ENCODE assay signal across 11 mouse cellular contexts in genomic region chr12:3893335-3893734, GRCm38 (mm10).
A peak's percentile ranks its signal among the peaks of the same experiment; 100 is the strongest.
DNase-seq lines count a peak whose midpoint lies in the region; ATAC-seq and TF ChIP-seq lines count a peak whose summit lies in the region.
"Had no signal": no experiment of that assay in that cellular context is flagged by ENCODE, and none has a peak within 500 bp of the region (broad histone marks: within the 10 kb centered on the region; RNA-seq: fewer than 3 reads in every experiment).

No protein-coding gene starts in this region.

- peak overlapping the region; percentile 87 for H3K4me2 ChIP-seq in lung, embryonic 16.5 days (ENCODE audit: low read depth, low read length)
- H3K4me2 ChIP-seq in forebrain, embryonic 14.5 days (ENCODE audit: low read length), result peak overlapping the region; percentile 56
- peak overlapping the region; percentile 86 for H3K4me2 ChIP-seq in limb, embryonic 13.5 days (replicated peaks)

- ATAC-seq in lung, embryonic 16.5 days (ENCODE audit: low read depth), result no peak
- no peak for ATAC-seq in forebrain, embryonic 14.5 days
- ATAC-seq in limb, embryonic 13.5 days (ENCODE audit: low FRiP score, low read depth), result no peak
- ATAC-seq: inflammation-experienced regulatory T-cells, adult 6 months; Patski had no signal

- no peak overlapping the region for H3K27ac ChIP-seq in lung, embryonic 16.5 days (ENCODE audit: low read length)
- peak overlapping the region; percentile 84; the same call in 1 of the 2 replicates for H3K27ac ChIP-seq in forebrain, embryonic 14.5 days (ENCODE audit: low read depth, low read length)
- H3K27ac ChIP-seq in limb, embryonic 13.5 days, result peak overlapping the region; percentile 95; the same call in 1 of the 2 replicates
- 0 out of 2 replicates have a peak overlapping the region, but pooled peaks have one; percentile 1 for H3K27ac ChIP-seq in olfactory bulb, adult 2 months (ENCODE audit: insufficient read depth, low read depth, low read length)

- WGBS in lung, embryonic 16.5 days, result 67% methylated on average over 6 of the region's 6 CpGs
- 51% methylated on average over 6 of the region's 6 CpGs for WGBS in forebrain, embryonic 14.5 days
- WGBS in limb, embryonic 13.5 days, result 25% methylated on average over 6 of the region's 6 CpGs
- 69% methylated on average over 6 of the region's 6 CpGs for WGBS in olfactory bulb, adult 2 months

- peak overlapping the region; percentile 78; the same call in 1 of the 2 replicates for H3K9ac ChIP-seq in lung, embryonic 16.5 days (ENCODE audit: low read length)
- H3K9ac ChIP-seq in forebrain, embryonic 14.5 days (ENCODE audit: low read length), result peak overlapping the region; percentile 67
- H3K9ac ChIP-seq in limb, embryonic 13.5 days, result peak overlapping the region; percentile 84

- H3K4me1 ChIP-seq in lung, embryonic 16.5 days (replicated peaks; ENCODE audit: control insufficient read depth, insufficient read depth, low read length), result peaks cover 35% of the 10 kb centered on the region
- peaks cover 32% of the 10 kb centered on the region for H3K4me1 ChIP-seq in forebrain, embryonic 14.5 days (ENCODE audit: control insufficient read depth, insufficient read depth, low read length)
- peaks cover 53% of the 10 kb centered on the region for H3K4me1 ChIP-seq in limb, embryonic 13.5 days
- H3K4me1 ChIP-seq in olfactory bulb, adult 2 months (ENCODE audit: control insufficient read depth, insufficient read depth, low read length), result peaks cover 70% of the 10 kb centered on the region

- H3K36me3 ChIP-seq in lung, embryonic 16.5 days (ENCODE audit: control insufficient read depth, insufficient read depth, low read length), result peaks cover 28% of the 10 kb centered on the region
- H3K36me3 ChIP-seq in forebrain, embryonic 14.5 days (ENCODE audit: control insufficient read depth, insufficient read depth, low read length), result peaks cover 31% of the 10 kb centered on the region
- H3K36me3 ChIP-seq in limb, embryonic 13.5 days, result peaks cover 54% of the 10 kb centered on the region

- H3K27me3 ChIP-seq in lung, embryonic 16.5 days (ENCODE audit: control insufficient read depth, insufficient read depth, low read depth, low read length), result no peaks in the 10 kb centered on the region
- no peaks in the 10 kb centered on the region for H3K27me3 ChIP-seq in forebrain, embryonic 14.5 days (replicated peaks; ENCODE audit: control insufficient read depth, insufficient read depth, low read length)
- no peaks in the 10 kb centered on the region for H3K27me3 ChIP-seq in limb, embryonic 13.5 days
- H3K27me3 ChIP-seq: Patski had no signal

- intact Hi-C loops in left cerebral cortex, postnatal 4 days (cut with DNase I), result no loop called here

- TF ChIP-seq POLR2A in olfactory bulb, adult 2 months (IDR thresholded peaks at IDR 0.05; ENCODE audit: insufficient read depth, low read depth, low read length), result no peak

- DNase-seq in lung, postnatal 36 days, result no peak
- no peak for DNase-seq in forebrain, embryonic 14.5 days (ENCODE audit: low spot score)
- no peak for DNase-seq in embryo, embryonic 11 days
- no peak for DNase-seq in left cerebral cortex, postnatal 4 days
- DNase-seq: lung, adult 2 months had no signal

- H3K4me3 ChIP-seq in lung, embryonic 16.5 days (ENCODE audit: low read length), result no peak overlapping the region; the same call in 1 of the 2 replicates
- H3K4me3 ChIP-seq in forebrain, embryonic 14.5 days (ENCODE audit: low read depth, low read length), result peak overlapping the region; percentile 40
- peak overlapping the region; percentile 65 for H3K4me3 ChIP-seq in limb, embryonic 13.5 days
- no peak overlapping the region for H3K4me3 ChIP-seq in olfactory bulb, adult 2 months (ENCODE audit: insufficient read depth, low read depth, low read length)
- H3K4me3 ChIP-seq: erythroblast, embryonic 14.5 days had no signal

- H3K9me3 ChIP-seq in lung, embryonic 16.5 days (ENCODE audit: control insufficient read depth, low read length), result no peaks in the 10 kb centered on the region
- H3K9me3 ChIP-seq in forebrain, embryonic 14.5 days (replicated peaks; ENCODE audit: control insufficient read depth, low read length), result no peaks in the 10 kb centered on the region
- H3K9me3 ChIP-seq in limb, embryonic 13.5 days, result no peaks in the 10 kb centered on the region

- TF ChIP-seq CTCF in olfactory bulb, adult 2 months (IDR thresholded peaks at IDR 0.05; ENCODE audit: insufficient read depth, low read depth, low read length), result no peak

Comparison
In these comparisons a context has a peak if more than half of its experiments do, and no peak if none do; other contexts are left out.
1. H3K4me3 ChIP-seq: peak in forebrain, embryonic 14.5 days (single experiment) and limb, embryonic 13.5 days (single experiment); none in lung, embryonic 16.5 days (single experiment) and olfactory bulb, adult 2 months (single experiment).
2. Peak in every context shown above with its lines, with median percentiles within 50 percentile points of each other: H3K4me2 ChIP-seq and H3K9ac ChIP-seq.